Mouse (Mus musculus): ENCODE data around the gene Col18a1. TPM values are rescaled to one million over a fixed set of nuclear protein-coding genes. Genes with fewer than 3 reads are reported as not detected.
A peak's percentile ranks its signal among the peaks of the same experiment; 100 is the strongest.

Col18a1 gene
- polyA plus RNA-seq, 1 experiment, result 45.7 TPM

- DNase-seq, result no peak
- no peak overlapping the region for H3K27ac ChIP-seq (ENCODE audit: insufficient read depth, low read length)
- 80% methylated on average over 5 of the region's 5 CpGs for WGBS
- no peak overlapping the region for H3K4me3 ChIP-seq (replicated peaks; ENCODE audit: insufficient read depth, low read depth, low read length)
- TF ChIP-seq CTCF (IDR thresholded peaks at IDR 0.05; ENCODE audit: borderline replicate concordance, insufficient read depth, low read depth, low read length), result no peak
- TF ChIP-seq POLR2A (IDR thresholded peaks at IDR 0.05; ENCODE audit: borderline replicate concordance, insufficient read depth, low read length), result no peak
- H3K27me3 ChIP-seq (ENCODE audit: control insufficient read depth, insufficient read depth, low read length), result no peaks in the 10 kb centered on the region
- peaks cover 7% of the 10 kb centered on the region; the same call in 1 of the 2 replicates for H3K4me1 ChIP-seq (ENCODE audit: control insufficient read depth, insufficient read depth, low read length)
Measured at GRCm38 (mm10) chr10:77024231-77024630, 142.1 kb downstream of the Col18a1 start.

DNA sequence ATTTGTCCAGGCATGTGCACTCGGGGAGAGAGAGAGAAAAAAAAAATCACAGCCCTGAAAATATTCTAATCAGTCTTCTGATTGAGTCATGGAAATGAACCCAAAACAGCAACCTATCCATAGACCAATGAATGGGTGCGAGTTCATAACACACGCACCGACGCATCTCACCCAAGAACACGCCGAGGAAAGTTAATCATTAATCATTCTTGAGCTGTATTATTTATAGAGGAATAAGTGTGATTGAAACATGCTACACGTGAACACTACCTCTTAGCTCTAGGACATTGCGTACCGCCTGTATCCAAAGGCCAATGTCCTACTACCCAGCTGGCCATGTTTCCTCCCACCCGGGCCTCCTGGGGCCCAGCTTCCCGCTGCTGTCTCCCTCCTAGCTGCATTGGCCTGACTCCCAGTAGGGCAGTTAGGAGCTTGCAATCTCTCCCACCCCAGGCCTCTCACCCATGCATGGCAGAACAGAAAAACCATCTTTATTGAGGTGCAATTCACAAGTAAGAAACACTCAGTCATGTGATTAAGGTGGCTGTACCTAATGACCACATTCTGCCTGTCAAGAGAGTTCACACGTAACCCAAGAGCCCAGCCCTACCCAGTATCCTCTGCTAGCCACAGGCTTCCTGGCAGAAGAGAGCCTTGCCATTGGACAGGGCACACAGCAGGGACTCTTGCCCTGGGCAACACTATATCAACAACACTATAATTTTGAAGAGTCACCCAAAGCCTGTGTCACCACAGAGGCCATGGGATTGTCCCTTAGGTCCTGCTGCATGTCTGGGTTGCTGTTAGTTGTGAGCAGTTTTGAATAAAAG is 143.8 kb downstream of the Col18a1 start:
- no peak overlapping the region for H3K27ac ChIP-seq (ENCODE audit: insufficient read depth, low read length)
- no peaks in the 10 kb centered on the region for H3K27me3 ChIP-seq (ENCODE audit: control insufficient read depth, insufficient read depth, low read length)
- H3K4me1 ChIP-seq (ENCODE audit: control insufficient read depth, insufficient read depth, low read length), result peaks cover 7% of the 10 kb centered on the region; the same call in 1 of the 2 replicates
- no peak overlapping the region for H3K4me3 ChIP-seq (replicated peaks; ENCODE audit: insufficient read depth, low read depth, low read length)
- no peak for DNase-seq
- WGBS, result 82% methylated on average over 13 of the region's 13 CpGs
- no peak for TF ChIP-seq CTCF (IDR thresholded peaks at IDR 0.05; ENCODE audit: borderline replicate concordance, insufficient read depth, low read depth, low read length)
- no peak for TF ChIP-seq POLR2A (IDR thresholded peaks at IDR 0.05; ENCODE audit: borderline replicate concordance, insufficient read depth, low read length)

GRCm38 (mm10) chr10:77021399-77022052 is 144.8 kb downstream of the Col18a1 start:
- 16% methylated on average over 17 of the region's 17 CpGs for WGBS
- Histone ChIP-seq H3K27ac (ENCODE audit: insufficient read depth, low read length) (peak overlapping the region; percentile 29), H3K27me3 (ENCODE audit: control insufficient read depth, insufficient read depth, low read length) (no peaks in the 10 kb centered on the region), H3K4me1 (ENCODE audit: control insufficient read depth, insufficient read depth, low read length) (peaks cover 7% of the 10 kb centered on the region; the same call in 1 of the 2 replicates), H3K4me3 (replicated peaks; ENCODE audit: insufficient read depth, low read depth, low read length) (peak overlapping the region; percentile 54)
- TF ChIP-seq POLR2A (IDR thresholded peaks at IDR 0.05; ENCODE audit: borderline replicate concordance, insufficient read depth, low read length) (no peak), CTCF (IDR thresholded peaks at IDR 0.05; ENCODE audit: borderline replicate concordance, insufficient read depth, low read depth, low read length) (peak; percentile 99)
- DNase-seq, result peak; percentile 86 to 89

- H3K4me3 ChIP-seq (replicated peaks; ENCODE audit: insufficient read depth, low read depth, low read length), result no peak overlapping the region
- peaks cover 7% of the 10 kb centered on the region; the same call in 1 of the 2 replicates for H3K4me1 ChIP-seq (ENCODE audit: control insufficient read depth, insufficient read depth, low read length)
- H3K27ac ChIP-seq (ENCODE audit: insufficient read depth, low read length), result no peak overlapping the region
- H3K27me3 ChIP-seq (ENCODE audit: control insufficient read depth, insufficient read depth, low read length), result no peaks in the 10 kb centered on the region
- no peak for DNase-seq
- 79% methylated on average over 9 of the region's 9 CpGs for WGBS
- TF ChIP-seq POLR2A (IDR thresholded peaks at IDR 0.05; ENCODE audit: borderline replicate concordance, insufficient read depth, low read length) (no peak), CTCF (IDR thresholded peaks at IDR 0.05; ENCODE audit: borderline replicate concordance, insufficient read depth, low read depth, low read length) (no peak)
Measured at GRCm38 (mm10) chr10:77017662-77018061, 148.7 kb downstream of the Col18a1 start.

GRCm38 (mm10) chr10:77017061-77017460 is 149.3 kb downstream of the Col18a1 start:
- no peaks in the 10 kb centered on the region for H3K27me3 ChIP-seq (ENCODE audit: control insufficient read depth, insufficient read depth, low read length)
- TF ChIP-seq POLR2A (IDR thresholded peaks at IDR 0.05; ENCODE audit: borderline replicate concordance, insufficient read depth, low read length), result no peak
- TF ChIP-seq CTCF (IDR thresholded peaks at IDR 0.05; ENCODE audit: borderline replicate concordance, insufficient read depth, low read depth, low read length), result no peak
- H3K4me1 ChIP-seq (ENCODE audit: control insufficient read depth, insufficient read depth, low read length), result peaks cover 7% of the 10 kb centered on the region; the same call in 1 of the 2 replicates
- no peak for DNase-seq
- no peak overlapping the region for H3K27ac ChIP-seq (ENCODE audit: insufficient read depth, low read length)
- 87% methylated on average over 2 of the region's 2 CpGs for WGBS
- H3K4me3 ChIP-seq (replicated peaks; ENCODE audit: insufficient read depth, low read depth, low read length), result no peak overlapping the region

DNA sequence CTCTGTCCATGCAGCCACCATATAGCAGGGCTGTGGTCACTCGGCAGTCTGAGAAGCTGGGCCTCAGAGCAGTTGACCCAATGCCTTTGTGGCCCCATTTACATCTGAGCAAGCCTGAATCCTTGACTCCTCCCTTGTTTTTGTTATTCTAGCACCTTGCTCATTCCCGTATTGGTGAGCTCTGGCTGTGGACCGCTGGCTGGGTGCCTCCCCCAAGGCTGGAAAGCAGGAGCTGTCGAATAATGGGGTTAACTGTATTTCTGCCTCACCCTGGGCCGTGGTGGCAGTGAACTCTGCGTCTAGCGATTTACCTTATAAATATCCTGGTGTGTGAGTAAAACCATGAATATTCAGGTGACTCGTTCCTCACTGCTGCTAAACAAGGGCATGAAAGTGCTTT is 149.8 kb downstream of the Col18a1 start:
- Histone ChIP-seq H3K27ac (ENCODE audit: insufficient read depth, low read length) (no peak overlapping the region), H3K27me3 (ENCODE audit: control insufficient read depth, insufficient read depth, low read length) (no peaks in the 10 kb centered on the region), H3K4me1 (ENCODE audit: control insufficient read depth, insufficient read depth, low read length) (peaks cover 3% of the 10 kb centered on the region; the same call in 1 of the 2 replicates), H3K4me3 (replicated peaks; ENCODE audit: insufficient read depth, low read depth, low read length) (no peak overlapping the region)
- no peak for TF ChIP-seq POLR2A (IDR thresholded peaks at IDR 0.05; ENCODE audit: borderline replicate concordance, insufficient read depth, low read length)
- TF ChIP-seq CTCF (IDR thresholded peaks at IDR 0.05; ENCODE audit: borderline replicate concordance, insufficient read depth, low read depth, low read length), result no peak
- DNase-seq, result no peak
- 65% methylated on average over 8 of the region's 8 CpGs for WGBS

DNA sequence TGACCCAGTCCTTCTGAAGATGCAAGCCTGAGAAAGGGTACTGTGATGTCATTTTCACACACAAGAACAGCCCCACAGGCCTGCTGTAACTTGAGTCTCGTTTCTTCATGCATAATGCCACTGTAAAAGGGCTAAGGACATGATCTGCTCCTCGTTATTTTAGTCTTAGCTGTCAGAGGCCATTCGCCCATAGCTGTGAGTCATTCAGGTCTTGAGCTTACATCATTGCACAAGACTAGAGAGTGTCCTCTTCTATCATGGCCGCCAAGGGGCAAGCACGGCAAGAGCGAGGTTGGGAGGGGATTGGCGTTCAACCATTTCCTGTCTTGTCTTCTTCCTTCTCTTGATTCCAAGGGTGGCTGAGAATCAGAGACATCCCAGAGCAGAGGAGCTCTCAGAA is 150.3 kb downstream of the Col18a1 start:
- TF ChIP-seq CTCF (IDR thresholded peaks at IDR 0.05; ENCODE audit: borderline replicate concordance, insufficient read depth, low read depth, low read length), result no peak
- TF ChIP-seq POLR2A (IDR thresholded peaks at IDR 0.05; ENCODE audit: borderline replicate concordance, insufficient read depth, low read length), result no peak
- no peak for DNase-seq
- Histone ChIP-seq H3K4me3 (replicated peaks; ENCODE audit: insufficient read depth, low read depth, low read length) (no peak overlapping the region), H3K4me1 (ENCODE audit: control insufficient read depth, insufficient read depth, low read length) (peaks cover under 1% of the 10 kb centered on the region; the same call in 1 of the 2 replicates), H3K27me3 (ENCODE audit: control insufficient read depth, insufficient read depth, low read length) (no peaks in the 10 kb centered on the region), H3K27ac (ENCODE audit: insufficient read depth, low read length) (no peak overlapping the region)
- 93% methylated on average over 7 of the region's 7 CpGs for WGBS
